Mouse (Mus musculus): ENCODE results near the gene Smarca4. TPM values are rescaled to one million over a fixed set of nuclear protein-coding genes. Genes with fewer than 3 reads are reported as not detected.

The Smarca4 gene
- polyA plus RNA-seq, 1 experiment from 2014 or later, result 191 TPM

GRCm38 (mm10) chr9:21606648-21607047 lies 9.3 kb upstream of the Smarca4 start:
- H3K9ac ChIP-seq (ENCODE audit: low read length), result no peak overlapping the region
- H3K36me3 ChIP-seq (ENCODE audit: control insufficient read depth, insufficient read depth, low read length), result no peaks in the 10 kb centered on the region
- H3K27me3 ChIP-seq (ENCODE audit: control insufficient read depth, insufficient read depth, low read length), result no peaks in the 10 kb centered on the region
- 82% methylated on average over 1 of the region's 1 CpGs for WGBS
- no peak for DNase-seq (ENCODE audit: low spot score)
- no peak overlapping the region for H3K4me2 ChIP-seq (ENCODE audit: low read depth, low read length, severe bottlenecking)
- no peak for ATAC-seq (replicated peaks; ENCODE audit: low FRiP score)
- H3K4me3 ChIP-seq (ENCODE audit: low read depth, low read length), result no peak overlapping the region
- H3K4me1 ChIP-seq (replicated peaks; ENCODE audit: control insufficient read depth, insufficient read depth, low read length), result no peaks in the 10 kb centered on the region
- no peak overlapping the region for H3K27ac ChIP-seq (ENCODE audit: low read depth, low read length)
- H3K9me3 ChIP-seq (ENCODE audit: control insufficient read depth, low read length), result no peaks in the 10 kb centered on the region

GRCm38 (mm10) chr9:21609861-21610260 lies 6.1 kb upstream of the Smarca4 start:
- Histone ChIP-seq H3K4me3 (ENCODE audit: low read depth, low read length) (no peak overlapping the region), H3K27me3 (ENCODE audit: control insufficient read depth, insufficient read depth, low read length) (no peaks in the 10 kb centered on the region), H3K4me1 (replicated peaks; ENCODE audit: control insufficient read depth, insufficient read depth, low read length) (no peaks in the 10 kb centered on the region), H3K9me3 (ENCODE audit: control insufficient read depth, low read length) (no peaks in the 10 kb centered on the region), H3K27ac (ENCODE audit: low read depth, low read length) (no peak overlapping the region), H3K9ac (ENCODE audit: low read length) (no peak overlapping the region), H3K36me3 (ENCODE audit: control insufficient read depth, insufficient read depth, low read length) (no peaks in the 10 kb centered on the region), H3K4me2 (ENCODE audit: low read depth, low read length, severe bottlenecking) (no peak overlapping the region)
- ATAC-seq (replicated peaks; ENCODE audit: low FRiP score), result no peak
- 91% methylated on average over 1 of the region's 1 CpGs for WGBS
- no peak for DNase-seq (ENCODE audit: low spot score)

- H3K27ac ChIP-seq (ENCODE audit: low read depth, low read length), result peak overlapping the region; percentile 94
- no peaks in the 10 kb centered on the region for H3K36me3 ChIP-seq (ENCODE audit: control insufficient read depth, insufficient read depth, low read length)
- 79% methylated on average over 15 of the region's 15 CpGs for WGBS
- H3K27me3 ChIP-seq (ENCODE audit: control insufficient read depth, insufficient read depth, low read length), result no peaks in the 10 kb centered on the region
- no peak for ATAC-seq (replicated peaks; ENCODE audit: low FRiP score)
- peak overlapping the region; percentile 73 for H3K4me2 ChIP-seq (ENCODE audit: low read depth, low read length, severe bottlenecking)
- H3K4me1 ChIP-seq (replicated peaks; ENCODE audit: control insufficient read depth, insufficient read depth, low read length), result peaks cover 8% of the 10 kb centered on the region; the same call in 1 of the 2 replicates
- DNase-seq (ENCODE audit: low spot score), result no peak
- no peaks in the 10 kb centered on the region for H3K9me3 ChIP-seq (ENCODE audit: control insufficient read depth, low read length)
- H3K9ac ChIP-seq (ENCODE audit: low read length), result peak overlapping the region; percentile 82
- H3K4me3 ChIP-seq (ENCODE audit: low read depth, low read length), result peak overlapping the region; percentile 72
Measured at GRCm38 (mm10) chr9:21614864-21615616, 929 bp upstream of the Smarca4 start.

- peak overlapping the region; percentile 92 for H3K27ac ChIP-seq (ENCODE audit: low read depth, low read length)
- H3K9ac ChIP-seq (ENCODE audit: low read length), result peak overlapping the region; percentile 80
- under 1% methylated on average over 48 of the region's 57 CpGs for WGBS
- no peaks in the 10 kb centered on the region for H3K9me3 ChIP-seq (ENCODE audit: control insufficient read depth, low read length)
- peak; percentile 86 for ATAC-seq (replicated peaks; ENCODE audit: low FRiP score)
- DNase-seq (ENCODE audit: low spot score), result peak; percentile 96
- H3K27me3 ChIP-seq (ENCODE audit: control insufficient read depth, insufficient read depth, low read length), result no peaks in the 10 kb centered on the region
- H3K4me3 ChIP-seq (ENCODE audit: low read depth, low read length), result peak overlapping the region; percentile 72
- no peaks in the 10 kb centered on the region for H3K36me3 ChIP-seq (ENCODE audit: control insufficient read depth, insufficient read depth, low read length)
- H3K4me1 ChIP-seq (replicated peaks; ENCODE audit: control insufficient read depth, insufficient read depth, low read length), result peaks cover 8% of the 10 kb centered on the region; the same call in 1 of the 2 replicates
- H3K4me2 ChIP-seq (ENCODE audit: low read depth, low read length, severe bottlenecking), result peak overlapping the region; percentile 73
Measured at GRCm38 (mm10) chr9:21616232-21616781, 338 bp downstream of the Smarca4 start.

GRCm38 (mm10) chr9:21617066-21617465 lies 1.1 kb downstream of the Smarca4 start:
- peak overlapping the region; percentile 73 for H3K4me2 ChIP-seq (ENCODE audit: low read depth, low read length, severe bottlenecking)
- H3K27me3 ChIP-seq (ENCODE audit: control insufficient read depth, insufficient read depth, low read length), result no peaks in the 10 kb centered on the region
- H3K27ac ChIP-seq (ENCODE audit: low read depth, low read length), result peak overlapping the region; percentile 92
- H3K4me3 ChIP-seq (ENCODE audit: low read depth, low read length), result peak overlapping the region; percentile 72
- H3K9me3 ChIP-seq (ENCODE audit: control insufficient read depth, low read length), result no peaks in the 10 kb centered on the region
- DNase-seq (ENCODE audit: low spot score) (peak; percentile 56), ATAC-seq (replicated peaks; ENCODE audit: low FRiP score) (no peak)
- no peaks in the 10 kb centered on the region for H3K36me3 ChIP-seq (ENCODE audit: control insufficient read depth, insufficient read depth, low read length)
- peaks cover 8% of the 10 kb centered on the region; the same call in 1 of the 2 replicates for H3K4me1 ChIP-seq (replicated peaks; ENCODE audit: control insufficient read depth, insufficient read depth, low read length)
- H3K9ac ChIP-seq (ENCODE audit: low read length), result peak overlapping the region; percentile 80
- 6% methylated on average over 10 of the region's 10 CpGs for WGBS

- Histone ChIP-seq H3K27me3 (ENCODE audit: control insufficient read depth, insufficient read depth, low read length) (no peaks in the 10 kb centered on the region), H3K4me1 (replicated peaks; ENCODE audit: control insufficient read depth, insufficient read depth, low read length) (peaks cover 8% of the 10 kb centered on the region; the same call in 1 of the 2 replicates), H3K36me3 (ENCODE audit: control insufficient read depth, insufficient read depth, low read length) (no peaks in the 10 kb centered on the region), H3K4me3 (ENCODE audit: low read depth, low read length) (no peak overlapping the region), H3K9ac (ENCODE audit: low read length) (no peak overlapping the region), H3K27ac (ENCODE audit: low read depth, low read length) (no peak overlapping the region), H3K9me3 (ENCODE audit: control insufficient read depth, low read length) (no peaks in the 10 kb centered on the region), H3K4me2 (ENCODE audit: low read depth, low read length, severe bottlenecking) (no peak overlapping the region)
- ATAC-seq (replicated peaks; ENCODE audit: low FRiP score) (no peak), DNase-seq (ENCODE audit: low spot score) (no peak)
- 95% methylated on average over 4 of the region's 4 CpGs for WGBS
Measured at GRCm38 (mm10) chr9:21620229-21620628, 4.3 kb downstream of the Smarca4 start.

- H3K36me3 ChIP-seq (ENCODE audit: control insufficient read depth, insufficient read depth, low read length), result no peaks in the 10 kb centered on the region; the same call in 1 of the 2 replicates
- no peak overlapping the region for H3K4me3 ChIP-seq (ENCODE audit: low read depth, low read length)
- peaks cover 4% of the 10 kb centered on the region; the same call in 1 of the 2 replicates for H3K4me1 ChIP-seq (replicated peaks; ENCODE audit: control insufficient read depth, insufficient read depth, low read length)
- H3K27ac ChIP-seq (ENCODE audit: low read depth, low read length), result no peak overlapping the region
- H3K27me3 ChIP-seq (ENCODE audit: control insufficient read depth, insufficient read depth, low read length), result no peaks in the 10 kb centered on the region
- WGBS, result 95% methylated on average over 1 of the region's 1 CpGs
- H3K9ac ChIP-seq (ENCODE audit: low read length), result no peak overlapping the region
- no peaks in the 10 kb centered on the region for H3K9me3 ChIP-seq (ENCODE audit: control insufficient read depth, low read length)
- no peak overlapping the region for H3K4me2 ChIP-seq (ENCODE audit: low read depth, low read length, severe bottlenecking)
- ATAC-seq (replicated peaks; ENCODE audit: low FRiP score), result no peak
- no peak for DNase-seq (ENCODE audit: low spot score)
Measured at GRCm38 (mm10) chr9:21622676-21623075, 6.7 kb downstream of the Smarca4 start.

- ATAC-seq (replicated peaks; ENCODE audit: low FRiP score) (no peak), DNase-seq (ENCODE audit: low spot score) (no peak)
- WGBS, result 90% methylated on average over 9 of the region's 10 CpGs
- H3K9ac ChIP-seq (ENCODE audit: low read length), result no peak overlapping the region
- H3K27ac ChIP-seq (ENCODE audit: low read depth, low read length), result no peak overlapping the region
- H3K4me1 ChIP-seq (replicated peaks; ENCODE audit: control insufficient read depth, insufficient read depth, low read length), result no peaks in the 10 kb centered on the region
- no peak overlapping the region for H3K4me3 ChIP-seq (ENCODE audit: low read depth, low read length)
- H3K9me3 ChIP-seq (ENCODE audit: control insufficient read depth, low read length), result no peaks in the 10 kb centered on the region
- H3K27me3 ChIP-seq (ENCODE audit: control insufficient read depth, insufficient read depth, low read length), result no peaks in the 10 kb centered on the region
- H3K36me3 ChIP-seq (ENCODE audit: control insufficient read depth, insufficient read depth, low read length), result no peaks in the 10 kb centered on the region; the same call in 1 of the 2 replicates
- H3K4me2 ChIP-seq (ENCODE audit: low read depth, low read length, severe bottlenecking), result no peak overlapping the region
Measured at GRCm38 (mm10) chr9:21625342-21626339, 9.7 kb downstream of the Smarca4 start.

Measured in forebrain, embryonic 11.5 days (tissue).